Mouse (Mus musculus) MEL (cell line): ENCODE measurements around the gene Coro2b. TPM values are rescaled to one million over a fixed set of nuclear protein-coding genes. Genes with fewer than 3 reads are reported as not detected.

Experiments
- DNase-seq: peaks from one replicate; pipeline ENCODE4 v3.0.0; 2011; ENCODE audit warnings: low read depth, low spot score
- H3K27ac ChIP-seq: 2 replicates; pipeline ENCODE4 v1.5.1; 2012; ENCODE audit warnings: low read depth, mild to moderate bottlenecking, control low read depth, low read length, moderate library complexity; ENCODE audit not compliant: control insufficient read depth
- H3K27me3 ChIP-seq, 2 experiments: fragments of 150-350 bp in 1 of 2; sonication (generic) in 1 of 2; 2 replicates each; pipeline ENCODE4 v1.6.1; 2012; ENCODE audit warnings: low read length in 2 of 2, mild to moderate bottlenecking in 2 of 2, improper control_type of control experiment in 1 of 2, moderate library complexity in 1 of 2; ENCODE audit not compliant: insufficient read depth in 2 of 2, control insufficient read depth in 1 of 2
- H3K36me3 ChIP-seq, 2 experiments: 2 replicates each; pipeline ENCODE4 v1.6.1; 2012 to 2014; ENCODE audit warnings: low read length in 2 of 2, improper control_type of control experiment in 1 of 2, inconsistent platforms in 1 of 2, mild to moderate bottlenecking in 1 of 2; ENCODE audit not compliant: insufficient read depth in 2 of 2, control insufficient read depth in 1 of 2
- H3K4me1 ChIP-seq, 2 experiments: fragments of 150-350 bp in 1 of 2; sonication (generic) in 1 of 2; 2 replicates each; pipeline ENCODE4 v1.6.1; 2012; ENCODE audit warnings: low read length in 2 of 2, improper control_type of control experiment in 1 of 2, mild to moderate bottlenecking in 1 of 2; ENCODE audit not compliant: insufficient read depth in 2 of 2, control insufficient read depth in 1 of 2
- H3K4me3 ChIP-seq, 2 experiments: fragments of 150-350 bp in 1 of 2; sonication (generic) in 1 of 2; 2 replicates each; pipeline ENCODE4 v1.5.1; 2012; ENCODE audit warnings: low read depth in 2 of 2, low read length in 2 of 2, mild to moderate bottlenecking in 2 of 2, moderate library complexity in 2 of 2, control low read depth in 1 of 2, improper control_type of control experiment in 1 of 2; ENCODE audit not compliant: control insufficient read depth in 1 of 2, insufficient read depth in 1 of 2
- H3K79me2 ChIP-seq: 2 replicates; pipeline ENCODE4 v1.6.1; 2012; ENCODE audit warnings: mild to moderate bottlenecking, low read length, moderate library complexity; ENCODE audit not compliant: control insufficient read depth, poor library complexity, insufficient read depth
- H3K9ac ChIP-seq: 2 replicates; pipeline ENCODE4 v1.6.1; 2012; ENCODE audit warnings: low read depth, mild to moderate bottlenecking, control low read depth, low read length, moderate library complexity; ENCODE audit not compliant: control insufficient read depth, poor library complexity, severe bottlenecking
- H3K9me3 ChIP-seq: fragments of 150-350 bp; sonication (generic); replicated peaks from 2 replicates; pipeline ENCODE4 v1.6.1; 2012; ENCODE audit warnings: mild to moderate bottlenecking, low read length, improper control_type of control experiment, moderate library complexity; ENCODE audit not compliant: insufficient read depth
- CHD1 ChIP-seq: IDR thresholded peaks from 2 replicates; pipeline ENCODE4 v1.6.1; 2012; ENCODE audit warnings: low read depth, mild to moderate bottlenecking, inconsistent platforms, low read length, improper control_type of control experiment
- CTCF ChIP-seq, 3 experiments: IDR thresholded peaks in 2 of 3; conservative IDR thresholded peaks in 1 of 3; 2 replicates each; pipeline ENCODE4 v1.5.1; 2011 to 2012; ENCODE audit warnings: low read length in 3 of 3, low read depth in 2 of 3, mild to moderate bottlenecking in 2 of 3, improper control_type of control experiment in 1 of 3, inconsistent platforms in 1 of 3, mixed read lengths in 1 of 3, moderate library complexity in 1 of 3; ENCODE audit not compliant: control insufficient read depth in 1 of 3, insufficient read depth in 1 of 3, poor library complexity in 1 of 3, severe bottlenecking in 1 of 3
- ELF1 ChIP-seq: IDR thresholded peaks from 2 replicates; pipeline ENCODE4 v1.6.1; 2014; ENCODE audit warnings: low read depth, mild to moderate bottlenecking, inconsistent platforms, low read length, improper control_type of control experiment, moderate library complexity
- ETS1 ChIP-seq: IDR thresholded peaks from 2 replicates; pipeline ENCODE4 v1.6.1; 2012; ENCODE audit warnings: low read depth, mild to moderate bottlenecking, inconsistent platforms, low read length, improper control_type of control experiment, moderate library complexity
- KAT2A ChIP-seq: conservative IDR thresholded peaks from 2 replicates; pipeline ENCODE4 v1.6.1; 2012; ENCODE audit warnings: low read depth, low read length, improper control_type of control experiment, inconsistent platforms
- MAFK ChIP-seq: IDR thresholded peaks from 2 replicates; pipeline ENCODE4 v1.6.1; 2011; ENCODE audit warnings: low read depth, mild to moderate bottlenecking, low read length, improper control_type of control experiment, borderline replicate concordance
- MAX ChIP-seq: IDR thresholded peaks from 2 replicates; pipeline ENCODE4 v1.6.1; 2011; ENCODE audit warnings: low read length, improper control_type of control experiment
- MAZ ChIP-seq: IDR thresholded peaks from 2 replicates; pipeline ENCODE4 v1.6.1; 2012; ENCODE audit warnings: low read depth, mild to moderate bottlenecking, inconsistent platforms, low read length, improper control_type of control experiment
- MXI1 ChIP-seq: IDR thresholded peaks from 2 replicates; pipeline ENCODE4 v1.6.1; 2011; ENCODE audit warnings: mild to moderate bottlenecking, low read depth, low read length, improper control_type of control experiment
- MYB ChIP-seq: IDR thresholded peaks from 2 replicates; pipeline ENCODE4 v1.6.1; 2011; ENCODE audit warnings: mild to moderate bottlenecking, low read depth, low read length, improper control_type of control experiment
- NRF1 ChIP-seq: IDR thresholded peaks from 2 replicates; pipeline ENCODE4 v1.6.1; 2014; ENCODE audit warnings: low read depth, mild to moderate bottlenecking, inconsistent platforms, low read length, improper control_type of control experiment, moderate library complexity; ENCODE audit not compliant: poor library complexity, insufficient read depth, severe bottlenecking
- POLR2AphosphoS5 ChIP-seq: IDR thresholded peaks from 2 replicates; pipeline ENCODE4 v1.6.1; 2012; ENCODE audit warnings: low read depth, borderline replicate concordance, mild to moderate bottlenecking, inconsistent platforms, low read length, moderate library complexity, mixed read lengths
- RAD21 ChIP-seq: IDR thresholded peaks from 2 replicates; pipeline ENCODE4 v1.6.1; 2011; ENCODE audit warnings: mild to moderate bottlenecking, low read depth, low read length, improper control_type of control experiment
- TBP ChIP-seq: IDR thresholded peaks from 2 replicates; pipeline ENCODE4 v1.8.0; 2011; ENCODE audit warnings: low read depth, low read length, improper control_type of control experiment
- TCF12 ChIP-seq: IDR thresholded peaks from 2 replicates; pipeline ENCODE4 v1.6.1; 2014; ENCODE audit warnings: low read depth, mild to moderate bottlenecking, inconsistent platforms, low read length, improper control_type of control experiment, moderate library complexity
- UBTF ChIP-seq: IDR thresholded peaks from 2 replicates; pipeline ENCODE4 v1.6.1; 2012; ENCODE audit warnings: low read depth, mild to moderate bottlenecking, inconsistent platforms, low read length, improper control_type of control experiment, moderate library complexity, borderline replicate concordance; ENCODE audit not compliant: insufficient read depth
- USF1 ChIP-seq: IDR thresholded peaks from 2 replicates; pipeline ENCODE4 v1.6.1; 2014; ENCODE audit warnings: low read depth, mild to moderate bottlenecking, inconsistent platforms, low read length, improper control_type of control experiment, moderate library complexity
- USF2 ChIP-seq, 2 experiments: IDR thresholded peaks; 2 replicates each; pipeline ENCODE4 v1.6.1; 2011 to 2012; ENCODE audit warnings: improper control_type of control experiment in 2 of 2, low read length in 2 of 2, borderline replicate concordance in 1 of 2, inconsistent platforms in 1 of 2, low read depth in 1 of 2, mild to moderate bottlenecking in 1 of 2; ENCODE audit not compliant: insufficient read depth in 1 of 2
- ZNF384 ChIP-seq: IDR thresholded peaks from 2 replicates; pipeline ENCODE4 v1.6.1; 2012; ENCODE audit warnings: low read depth, mild to moderate bottlenecking, inconsistent platforms, low read length, improper control_type of control experiment
- polyA plus RNA-seq, 2 experiments: library from polyadenylated mRNA; stranded (reverse) in 1 of 2; unstranded in 1 of 2; fragments of >175 nt in 1 of 2; fragments of >200 nt in 1 of 2; gene quantifications; 2 replicates each; pipeline versions ENCODE4 v1.2.1 to v1.2.4; 2012; ENCODE audit warnings: low replicate concordance in 2 of 2, low read depth in 1 of 2; ENCODE audit not compliant: insufficient read length in 2 of 2, insufficient read depth in 1 of 2, missing spikeins in 1 of 2
- total RNA-seq: library from RNA; depleted of rRNA; stranded (reverse); fragments of 300-350 nt; gene quantifications from 2 replicates; pipeline ENCODE4 v1.2.3, GENCODE M21; 2012

Coro2b gene
- total and polyA plus RNA-seq, 3 experiments = not detected

GRCm38 (mm10) chr9:62435613-62436318, 101.1 kb downstream of the Coro2b start (continued):
- peak; percentile 22; the same call in 1 of the 2 replicates for TF ChIP-seq MAZ
- no peak for TF ChIP-seq RAD21

- no peak for DNase-seq
- Histone ChIP-seq H3K4me1 (peaks cover 0 to 6% of the 10 kb centered on the region in 2 experiments; a peak in 3 of 4 replicates), H3K36me3 (peaks cover 0 to 3% of the 10 kb centered on the region in 2 experiments; a peak in 2 of 4 replicates), H3K9me3 (no peaks in the 10 kb centered on the region), H3K27me3 (no peaks in the 10 kb centered on the region; a peak in 1 of 4 replicates), H3K79me2 (no peaks in the 10 kb centered on the region), H3K4me3 (no peak overlapping the region), H3K27ac (no peak overlapping the region), H3K9ac (no peak overlapping the region)
- TF ChIP-seq USF2 (IDR thresholded peaks at IDR 0.05; ENCODE audit: borderline replicate concordance in 1 of 2, insufficient read depth in 1 of 2, low read depth in 1 of 2, low read length in 2 of 2) (no peak), TCF12 (no peak), NRF1 (no peak), MAFK (no peak), MAZ (no peak), ELF1 (no peak), USF1 (no peak), KAT2A (no peak), CTCF (IDR thresholded peaks at IDR 0.05 in 2 of 3, conservative IDR thresholded peaks at IDR 0.05 in 1 of 3; ENCODE audit: control insufficient read depth in 1 of 3, insufficient read depth in 1 of 3, low read depth in 2 of 3, low read length in 3 of 3, poor library complexity in 1 of 3, severe bottlenecking in 1 of 3) (no peak), UBTF (no peak), MXI1 (no peak), ETS1 (no peak), POLR2AphosphoS5 (no peak), CHD1 (no peak), MAX (no peak), TBP (no peak), RAD21 (no peak), ZNF384 (no peak), MYB (no peak)
These were observed 104.4 kb downstream of the Coro2b start for GRCm38 (mm10) chr9:62432261-62433060.
